Mouse (Mus musculus) hindbrain, embryonic 11.5 days (tissue): ENCODE data around the gene Tmem131. TPM values are rescaled to one million over a fixed set of nuclear protein-coding genes. Genes with fewer than 3 reads are reported as not detected.
"Not testable (repeated sequence)": the region's sequence is repeated elsewhere in the genome, so short reads cannot be mapped to it uniquely, and the experiment has no call there.

Experiments used
- ATAC-seq: fragments of 200-750 bp; cut with Nextera tagmentation; 2 replicates; pipeline ENCODE4 v1.8.0; 2017; ENCODE audit warnings: mild to moderate bottlenecking, moderate TSS enrichment, moderate library complexity; ENCODE audit not compliant: low FRiP score
- DNase-seq: peaks from one replicate; pipeline ENCODE4 v3.0.0-alpha.2; 2015; ENCODE audit warnings: low spot score
- H3K27ac ChIP-seq: fragments of 300-500 bp; sonication (generic); 2 replicates; pipeline ENCODE4 v1.5.1; 2014; ENCODE audit warnings: mild to moderate bottlenecking, low read depth, low read length
- H3K27me3 ChIP-seq: fragments of 300-500 bp; sonication (generic); 2 replicates; pipeline ENCODE4 v1.6.1; 2014; ENCODE audit warnings: mild to moderate bottlenecking, low read length, moderate library complexity, mixed read lengths; ENCODE audit not compliant: control insufficient read depth, insufficient read depth
- H3K36me3 ChIP-seq: fragments of 300-500 bp; sonication (generic); 2 replicates; pipeline ENCODE4 v1.6.1; 2014; ENCODE audit warnings: mild to moderate bottlenecking, low read length, moderate library complexity, mixed read lengths; ENCODE audit not compliant: control insufficient read depth, insufficient read depth
- H3K4me1 ChIP-seq: fragments of 300-500 bp; sonication (generic); replicated peaks from 2 replicates; pipeline ENCODE4 v1.6.1; 2014; ENCODE audit warnings: low read length, mixed read lengths; ENCODE audit not compliant: control insufficient read depth, insufficient read depth
- H3K4me2 ChIP-seq: fragments of 300-500 bp; sonication (generic); replicated peaks from 2 replicates; pipeline ENCODE4 v1.6.1; 2014; ENCODE audit warnings: mild to moderate bottlenecking, low read depth, low read length
- H3K4me3 ChIP-seq: fragments of 300-500 bp; sonication (generic); 2 replicates; pipeline ENCODE4 v1.5.1; 2014; ENCODE audit warnings: low read depth, low read length
- H3K9ac ChIP-seq: fragments of 300-500 bp; sonication (generic); 2 replicates; pipeline ENCODE4 v1.6.1; 2014; ENCODE audit warnings: low read depth, low read length
- H3K9me3 ChIP-seq: fragments of 300-500 bp; sonication (generic); 2 replicates; pipeline ENCODE4 v1.6.1; 2016; ENCODE audit warnings: low read length; ENCODE audit not compliant: control insufficient read depth
- WGBS: fragments of 180-500 bp; shearing (Covaris S2); extraction: QIAGEN DNeasy Blood & Tissue Kit; methylation state at CpG from one replicate; pipeline ENCODE4 v1.1.7; 2014; 5-methylcytosine and 5-hydroxymethylcytosine counted together
- polyA plus RNA-seq: library from polyadenylated mRNA; unstranded; fragments of >200 nt; fragmentation: Nextera tagmentation; extraction: Ambion mirVana; gene quantifications from 2 replicates; pipeline ENCODE4 v1.2.1, GENCODE M21; 2014

The Tmem131 gene
- polyA plus RNA-seq, 1 experiment from 2014 or later, result 17.9 TPM

DNA sequence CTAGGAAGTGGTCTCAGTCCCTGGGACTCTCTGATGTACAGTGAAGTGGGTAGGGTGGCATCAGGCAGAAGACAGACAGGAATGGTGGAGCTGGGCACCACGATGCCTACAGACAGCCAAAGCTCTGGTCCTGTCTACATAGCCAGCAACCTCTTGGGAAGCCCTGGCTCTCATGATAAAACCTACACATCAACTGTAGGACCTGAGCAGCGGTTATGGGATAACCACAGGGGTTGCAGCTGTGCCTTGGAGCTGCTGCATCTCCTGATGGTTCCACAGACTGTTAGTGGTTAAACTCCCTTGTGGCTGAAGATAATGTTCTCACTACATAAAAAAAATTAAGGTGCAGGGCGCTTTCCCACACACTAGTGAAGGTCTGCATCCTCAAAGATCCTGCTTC, 107.9 kb downstream of the Tmem131 start:
- no peaks in the 10 kb centered on the region for H3K4me1 ChIP-seq
- H3K4me3 ChIP-seq, result no peak overlapping the region
- no peaks in the 10 kb centered on the region; the same call in 1 of the 2 replicates for H3K36me3 ChIP-seq
- no peak overlapping the region for H3K27ac ChIP-seq
- H3K27me3 ChIP-seq, result no peaks in the 10 kb centered on the region
- 96% methylated on average over 3 of the region's 3 CpGs for WGBS
- no peak for DNase-seq
- H3K4me2 ChIP-seq, result no peak overlapping the region
- no peaks in the 10 kb centered on the region for H3K9me3 ChIP-seq
- no peak overlapping the region for H3K9ac ChIP-seq
- ATAC-seq, result no peak

DNA sequence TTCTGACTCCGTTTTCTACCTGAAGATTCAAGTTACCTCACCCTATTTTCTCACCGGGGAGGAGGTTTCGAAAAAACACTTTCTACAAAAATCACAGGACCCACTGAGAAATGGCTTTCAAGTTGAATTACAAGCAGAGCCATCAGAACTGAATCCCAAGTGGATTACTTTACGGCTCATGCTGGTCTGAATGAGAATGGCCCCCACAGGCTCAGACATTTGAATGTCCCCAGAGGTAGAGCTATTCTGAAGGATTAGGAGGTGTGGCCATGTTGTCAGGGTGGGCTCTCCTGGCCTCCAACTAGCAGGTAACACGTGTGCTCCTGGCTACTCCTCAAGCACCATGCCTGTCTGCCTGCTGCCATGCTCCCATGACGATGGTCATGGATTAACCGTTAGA, 109.4 kb downstream of the Tmem131 start:
- Histone ChIP-seq H3K27me3 (no peaks in the 10 kb centered on the region), H3K36me3 (no peaks in the 10 kb centered on the region; the same call in 1 of the 2 replicates), H3K4me3 (no peak overlapping the region), H3K9me3 (no peaks in the 10 kb centered on the region), H3K9ac (no peak overlapping the region), H3K27ac (no peak overlapping the region), H3K4me1 (no peaks in the 10 kb centered on the region), H3K4me2 (no peak overlapping the region)
- WGBS, result 94% methylated on average over 7 of the region's 7 CpGs
- no peak for ATAC-seq
- no peak for DNase-seq

DNA sequence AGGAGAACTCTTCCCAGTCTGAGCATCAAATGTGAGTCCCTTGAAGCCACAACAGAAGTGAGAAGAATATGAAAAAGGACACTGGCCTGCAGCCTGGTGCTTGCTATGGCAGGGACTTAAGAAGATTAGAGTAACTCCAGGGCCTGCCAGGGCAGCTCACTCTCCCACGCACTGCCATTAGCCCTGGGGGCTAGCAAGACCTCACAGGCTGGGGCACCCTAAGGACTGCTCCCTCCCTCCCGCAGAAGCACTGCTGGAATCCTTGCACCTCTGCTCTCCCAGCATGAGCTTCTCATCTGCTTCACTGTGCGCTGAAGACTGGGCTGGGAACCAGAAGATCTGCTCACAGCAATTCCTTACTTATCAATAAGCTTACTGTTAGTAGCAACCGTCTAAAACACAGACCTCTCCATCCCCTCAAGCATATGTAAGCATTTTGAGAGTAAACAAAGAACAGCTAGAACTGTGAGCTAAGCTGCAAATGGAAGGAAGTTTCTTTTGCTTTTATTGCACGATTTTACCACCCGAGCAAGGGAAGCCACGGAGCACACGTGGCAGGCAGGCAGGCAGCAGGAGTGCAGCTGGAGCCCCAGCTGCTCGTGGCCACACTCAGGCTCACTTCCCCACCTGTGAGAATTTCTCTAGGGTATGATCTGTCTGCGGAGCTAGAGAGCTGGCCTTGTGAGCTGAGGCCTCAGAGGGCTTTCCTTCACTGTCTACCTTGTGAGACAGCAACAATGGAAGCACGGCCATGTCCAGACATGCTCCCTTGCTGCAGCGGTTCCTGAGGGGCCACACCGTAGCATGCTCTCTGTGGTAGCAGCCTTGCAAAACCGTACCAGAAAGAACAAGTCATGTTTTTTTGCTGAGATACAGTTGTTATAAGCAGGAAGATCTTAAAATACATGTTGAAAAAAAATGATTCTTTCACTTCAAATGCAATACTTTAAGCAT, 112.3 kb downstream of the Tmem131 start:
- 72% methylated on average over 14 of the region's 14 CpGs for WGBS
- DNase-seq (no peak), ATAC-seq (no peak)
- Histone ChIP-seq H3K4me1 (no peaks in the 10 kb centered on the region), H3K27me3 (no peaks in the 10 kb centered on the region), H3K9ac (no peak overlapping the region), H3K27ac (no peak overlapping the region), H3K4me3 (no peak overlapping the region), H3K9me3 (no peaks in the 10 kb centered on the region), H3K36me3 (no peaks in the 10 kb centered on the region; the same call in 1 of the 2 replicates), H3K4me2 (no peak overlapping the region)

DNA sequence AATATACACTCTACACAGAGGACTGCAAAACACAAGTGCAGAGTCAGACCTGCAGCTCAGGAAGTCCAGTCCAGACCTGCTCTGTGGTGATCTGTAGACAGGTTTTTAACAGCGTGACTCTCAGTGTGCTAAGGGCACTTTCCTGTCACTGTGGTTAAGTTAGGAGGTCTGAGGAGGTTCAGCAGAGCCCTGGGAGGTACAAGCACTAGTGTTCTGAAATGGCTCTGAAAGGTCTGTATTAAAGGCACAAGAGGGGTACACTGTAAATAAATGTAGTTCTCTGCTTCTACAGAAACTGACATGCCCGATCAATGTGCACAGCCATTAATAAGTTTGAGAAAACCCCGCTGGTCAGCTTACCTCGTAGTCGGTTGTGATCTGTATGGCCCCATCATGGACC, 119.1 kb downstream of the Tmem131 start:
- WGBS, result 95% methylated on average over 5 of the region's 5 CpGs
- no peaks in the 10 kb centered on the region for H3K9me3 ChIP-seq
- H3K27me3 ChIP-seq, result no peaks in the 10 kb centered on the region
- no peak overlapping the region for H3K4me2 ChIP-seq
- no peak overlapping the region for H3K27ac ChIP-seq
- no peaks in the 10 kb centered on the region for H3K4me1 ChIP-seq
- no peak overlapping the region for H3K4me3 ChIP-seq
- H3K36me3 ChIP-seq, result peaks cover 6% of the 10 kb centered on the region; the same call in 1 of the 2 replicates
- DNase-seq, result no peak
- no peak for ATAC-seq
- H3K9ac ChIP-seq, result no peak overlapping the region

DNA sequence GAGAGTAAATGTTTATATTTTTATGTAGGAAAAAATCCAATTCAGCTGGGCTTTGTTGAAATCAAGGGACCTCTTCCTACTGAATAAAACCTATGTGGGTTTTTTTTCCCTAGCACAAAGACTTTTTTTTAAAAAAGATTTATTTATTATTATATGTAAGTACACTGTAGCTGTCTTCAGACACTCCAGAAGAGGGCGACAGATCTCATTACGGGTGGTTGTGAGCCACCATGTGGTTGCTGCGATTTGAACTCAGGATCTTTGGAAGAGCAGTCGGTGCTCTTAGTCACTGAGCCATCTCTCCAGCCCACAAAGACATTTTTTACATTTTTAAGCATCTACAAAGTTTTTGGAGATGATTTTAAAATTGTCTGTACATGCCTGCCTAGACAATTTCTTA, 121.5 kb downstream of the Tmem131 start:
- DNase-seq, H3K9me3 ChIP-seq, H3K4me3 ChIP-seq, H3K4me2 ChIP-seq, H3K27ac ChIP-seq, H3K9ac ChIP-seq, H3K36me3 ChIP-seq, H3K4me1 ChIP-seq, ATAC-seq, H3K27me3 ChIP-seq: not testable (repeated sequence)
- 90% methylated on average over 4 of the region's 4 CpGs for WGBS

DNA sequence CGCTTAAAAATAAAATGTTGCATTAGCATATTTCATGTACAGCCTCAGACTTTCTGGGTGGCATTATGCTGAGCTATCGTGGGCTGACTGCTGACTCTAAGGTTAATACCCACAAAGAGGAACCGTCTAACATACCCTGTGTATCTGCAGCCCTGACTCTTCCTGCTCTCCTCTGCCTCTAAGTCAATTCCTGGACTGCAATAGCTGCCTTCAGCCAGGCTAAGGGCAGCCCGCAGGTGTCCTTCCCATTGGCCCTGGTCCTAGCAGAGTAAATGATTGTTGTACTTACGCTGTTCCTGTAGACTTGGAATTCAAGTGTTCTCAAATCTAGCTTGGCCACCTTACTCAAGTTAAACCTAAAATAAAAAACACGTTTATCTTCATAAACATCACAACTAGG, 128.3 kb downstream of the Tmem131 start:
- Histone ChIP-seq H3K9me3 (no peaks in the 10 kb centered on the region), H3K27me3 (no peaks in the 10 kb centered on the region), H3K9ac (no peak overlapping the region), H3K36me3 (peaks cover 6% of the 10 kb centered on the region; the same call in 1 of the 2 replicates), H3K4me2 (no peak overlapping the region), H3K27ac (no peak overlapping the region), H3K4me1 (no peaks in the 10 kb centered on the region), H3K4me3 (no peak overlapping the region)
- DNase-seq (no peak), ATAC-seq (no peak)
- WGBS, result 95% methylated on average over 6 of the region's 6 CpGs

DNA sequence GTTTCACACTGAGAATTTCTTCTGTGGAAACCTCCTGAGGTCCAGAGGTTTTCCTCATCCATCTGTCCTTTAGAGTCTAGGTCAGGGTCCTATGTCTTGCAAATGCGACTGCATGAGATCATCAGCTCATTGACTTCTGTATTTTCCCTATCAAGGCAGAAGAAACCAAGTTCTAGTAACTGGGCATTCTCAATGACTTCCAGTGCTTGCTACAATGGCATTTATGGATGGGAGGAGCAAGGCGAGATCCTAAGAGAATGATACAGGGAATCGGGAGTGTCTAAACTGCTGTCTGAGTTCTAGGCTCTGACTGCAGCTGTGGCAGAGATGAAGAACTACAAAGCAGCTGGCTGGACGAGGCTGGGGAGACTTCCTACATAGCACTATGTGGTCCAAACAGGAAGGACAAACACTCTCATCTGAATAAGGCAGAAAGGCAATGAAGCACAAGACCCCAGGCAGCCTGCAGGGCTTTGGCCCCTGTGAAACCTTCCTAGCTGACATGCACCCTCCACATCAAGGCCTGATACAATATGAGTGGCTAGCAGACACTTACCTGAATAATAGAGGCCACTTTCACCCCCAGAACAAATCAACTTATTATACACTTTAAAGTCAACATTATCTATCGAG, 129.1 kb downstream of the Tmem131 start:
- Histone ChIP-seq H3K4me1 (no peaks in the 10 kb centered on the region), H3K4me2 (no peak overlapping the region), H3K27ac (no peak overlapping the region), H3K27me3 (no peaks in the 10 kb centered on the region), H3K36me3 (peaks cover 6% of the 10 kb centered on the region), H3K9me3 (no peaks in the 10 kb centered on the region), H3K4me3 (no peak overlapping the region), H3K9ac (no peak overlapping the region)
- 89% methylated on average over 5 of the region's 5 CpGs for WGBS
- no peak for DNase-seq
- no peak for ATAC-seq

DNA sequence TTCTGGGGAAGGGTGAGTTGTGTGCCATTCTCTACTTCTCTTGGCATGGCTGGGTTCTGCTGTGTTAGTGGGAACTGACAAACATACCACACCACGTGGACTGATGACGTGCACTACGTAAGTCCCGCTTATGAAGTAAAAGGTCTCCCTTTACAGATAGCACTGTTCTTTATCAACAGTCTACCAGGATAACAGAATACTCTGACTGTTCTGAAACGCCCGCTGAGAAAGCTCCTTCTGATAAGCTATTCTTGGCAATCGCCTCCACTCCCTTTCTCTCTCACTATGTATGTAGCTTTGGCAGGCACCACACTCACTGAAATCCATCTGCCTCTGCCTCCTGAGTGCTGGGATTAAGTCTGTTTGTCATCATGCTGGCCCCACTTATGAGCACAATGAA, 130.1 kb downstream of the Tmem131 start:
- Histone ChIP-seq H3K4me2 (no peak overlapping the region), H3K9ac (no peak overlapping the region), H3K4me3 (no peak overlapping the region), H3K9me3 (no peaks in the 10 kb centered on the region), H3K4me1 (no peaks in the 10 kb centered on the region), H3K27ac (no peak overlapping the region), H3K27me3 (no peaks in the 10 kb centered on the region), H3K36me3 (peaks cover 6% of the 10 kb centered on the region)
- DNase-seq (no peak), ATAC-seq (no peak)
- WGBS, result 94% methylated on average over 7 of the region's 7 CpGs
